Mouse (Mus musculus) midbrain, embryonic 10.5 days (tissue): ENCODE data around the gene Trappc13. TPM values are rescaled to one million over a fixed set of nuclear protein-coding genes. Genes with fewer than 3 reads are reported as not detected.

Source experiments
- DNase-seq: peaks from one replicate; pipeline ENCODE4 v3.0.0-alpha.2; 2017; ENCODE audit warnings: low spot score
- H3K27ac ChIP-seq: fragments of 300-500 bp; sonication (generic); replicated peaks from 2 replicates; pipeline ENCODE4 v1.5.1; 2016; ENCODE audit warnings: mild to moderate bottlenecking
- H3K27me3 ChIP-seq: fragments of 300-500 bp; sonication (generic); 2 replicates; pipeline ENCODE4 v1.6.1; 2016; ENCODE audit warnings: low read depth, mild to moderate bottlenecking; ENCODE audit not compliant: poor library complexity, severe bottlenecking
- H3K36me3 ChIP-seq: fragments of 300-500 bp; sonication (generic); 2 replicates; pipeline ENCODE4 v1.6.1; 2016; ENCODE audit warnings: mild to moderate bottlenecking, moderate library complexity
- H3K4me1 ChIP-seq: fragments of 300-500 bp; sonication (generic); 2 replicates; pipeline ENCODE4 v1.6.1; 2016
- H3K4me3 ChIP-seq: fragments of 300-500 bp; sonication (generic); 2 replicates; pipeline ENCODE4 v1.5.1; 2016; ENCODE audit warnings: mild to moderate bottlenecking, moderate library complexity
- H3K9me3 ChIP-seq: fragments of 300-500 bp; sonication (generic); replicated peaks from 2 replicates; pipeline ENCODE4 v1.6.1; 2016; ENCODE audit warnings: mild to moderate bottlenecking
- WGBS: fragments of 180-500 bp; shearing (Covaris S2); methylation state at CpG from one replicate; pipeline ENCODE4 v1.1.7; 2016; 5-methylcytosine and 5-hydroxymethylcytosine counted together
- polyA plus RNA-seq: library from polyadenylated mRNA; unstranded; fragments of >200 nt; fragmentation: Nextera tagmentation; extraction: Ambion mirVana; gene quantifications from 2 replicates; pipeline ENCODE4 v1.2.1, GENCODE M21; 2016

Trappc13 gene
- polyA plus RNA-seq, 1 experiment from 2014 or later: 87.7 TPM

GRCm38 (mm10) chr13:104145646-104146045 lies 32.6 kb downstream of the Trappc13 start:
- Histone ChIP-seq H3K27ac (no peak overlapping the region), H3K9me3 (no peaks in the 10 kb centered on the region), H3K4me1 (no peaks in the 10 kb centered on the region), H3K27me3 (no peaks in the 10 kb centered on the region), H3K36me3 (peaks cover 96% of the 10 kb centered on the region), H3K4me3 (no peak overlapping the region)
- DNase-seq: no peak
- WGBS: 97% methylated on average over 3 of the region's 3 CpGs

DNA sequence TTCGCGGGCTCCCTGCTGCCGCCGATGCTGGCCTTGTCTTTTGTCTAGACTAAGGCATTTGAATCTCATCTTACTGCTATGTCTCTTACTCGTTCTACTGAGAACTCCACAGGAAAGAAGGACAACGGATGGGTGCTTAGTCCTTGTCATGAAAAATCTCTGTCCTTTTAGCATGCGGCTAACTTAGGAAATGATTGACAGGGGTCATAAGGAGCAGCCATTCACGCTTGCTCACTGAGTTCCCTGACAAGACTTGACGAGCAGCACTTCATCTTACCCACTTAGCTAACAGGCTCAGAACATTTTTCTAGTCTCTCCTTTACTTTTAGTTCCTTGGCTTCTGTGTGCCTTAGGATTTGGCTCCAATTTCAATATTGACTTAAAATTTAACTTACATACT lies 33.4 kb downstream of the Trappc13 start:
- H3K4me1 ChIP-seq: no peaks in the 10 kb centered on the region
- H3K27me3 ChIP-seq: no peaks in the 10 kb centered on the region
- peaks cover 98% of the 10 kb centered on the region for H3K36me3 ChIP-seq
- H3K4me3 ChIP-seq: no peak overlapping the region
- H3K27ac ChIP-seq: no peak overlapping the region
- WGBS: 83% methylated on average over 9 of the region's 9 CpGs
- H3K9me3 ChIP-seq: no peaks in the 10 kb centered on the region
- no peak for DNase-seq

DNA sequence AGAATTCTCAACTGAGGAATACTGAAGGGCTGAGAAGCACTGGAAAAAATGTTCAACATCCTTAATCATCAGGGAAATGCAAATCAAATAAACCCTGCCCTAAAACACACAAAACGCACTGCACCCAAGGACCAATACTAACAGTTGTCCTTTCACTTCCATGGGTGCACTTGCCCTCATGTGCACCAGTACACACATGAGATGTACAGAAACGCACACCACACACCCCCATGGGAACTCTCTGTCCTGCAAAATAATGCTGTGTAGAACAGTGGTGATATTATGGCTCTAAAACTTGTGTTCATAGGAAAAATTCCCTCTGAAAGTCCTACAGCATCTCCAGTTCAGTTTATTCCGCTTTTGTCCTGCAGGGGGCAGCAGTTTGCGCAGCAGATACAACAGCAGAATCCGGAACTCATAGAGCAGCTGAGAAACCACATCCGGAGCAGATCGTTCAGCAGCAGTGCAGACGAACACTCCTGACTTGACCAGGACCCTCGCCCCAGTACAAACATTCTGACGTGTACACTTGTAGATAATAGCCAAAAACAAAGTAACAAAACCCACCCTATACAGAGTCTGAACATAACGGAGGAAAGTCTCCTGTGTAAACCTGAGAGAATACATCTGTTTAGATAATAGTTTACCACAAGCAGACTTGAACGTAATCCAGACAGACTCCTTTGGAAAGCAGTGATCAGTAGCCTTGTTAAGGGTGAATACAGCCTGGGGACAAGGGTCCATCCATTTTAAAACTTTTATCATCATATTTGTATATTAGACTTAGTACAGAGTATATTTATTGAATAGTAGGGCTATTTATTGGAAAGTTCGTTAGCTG lies 38.7 kb downstream of the Trappc13 start:
- WGBS: 51% methylated on average over 13 of the region's 13 CpGs
- Histone ChIP-seq H3K4me1 (no peaks in the 10 kb centered on the region; the same call in 1 of the 2 replicates), H3K4me3 (no peak overlapping the region), H3K27ac (no peak overlapping the region), H3K36me3 (peaks cover 80% of the 10 kb centered on the region), H3K9me3 (no peaks in the 10 kb centered on the region), H3K27me3 (no peaks in the 10 kb centered on the region)
- peak; percentile 66 for DNase-seq

DNA sequence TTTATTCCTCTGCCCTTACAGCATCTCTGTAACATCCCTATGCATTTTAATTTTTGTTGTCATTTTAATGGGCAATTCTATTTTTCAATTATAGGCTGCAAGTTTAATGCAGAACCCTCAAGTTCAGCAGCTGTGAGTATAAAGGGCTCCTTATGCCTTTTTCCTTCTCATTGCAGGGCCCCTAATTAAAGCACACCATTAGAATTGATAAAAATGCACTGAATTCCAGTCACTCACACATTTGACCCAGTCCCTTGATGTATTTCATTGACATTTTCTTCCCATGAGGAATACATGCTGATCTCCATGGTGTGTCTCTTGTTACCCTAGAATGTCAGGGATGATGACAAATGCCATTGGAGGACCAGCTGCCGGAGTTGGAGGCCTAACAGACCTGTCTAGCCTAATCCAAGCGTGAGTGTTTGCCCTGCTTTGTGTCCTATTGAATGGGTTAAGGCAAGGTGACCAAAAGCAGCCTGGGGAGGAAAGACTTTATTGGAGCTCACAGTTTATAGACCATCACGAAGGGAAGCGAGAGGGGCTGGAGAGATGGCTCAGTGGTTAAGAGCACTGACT lies 43.7 kb downstream of the Trappc13 start:
- Histone ChIP-seq H3K27ac (no peak overlapping the region), H3K9me3 (no peaks in the 10 kb centered on the region), H3K27me3 (no peaks in the 10 kb centered on the region), H3K4me3 (no peak overlapping the region), H3K36me3 (peaks cover 48% of the 10 kb centered on the region), H3K4me1 (no peaks in the 10 kb centered on the region; the same call in 1 of the 2 replicates)
- DNase-seq: no peak
- 85% methylated on average over 4 of the region's 4 CpGs for WGBS

GRCm38 (mm10) chr13:104132561-104132960 lies 45.7 kb downstream of the Trappc13 start:
- H3K4me3 ChIP-seq: no peak overlapping the region
- H3K27ac ChIP-seq: no peak overlapping the region
- H3K27me3 ChIP-seq: no peaks in the 10 kb centered on the region
- no peak for DNase-seq
- H3K9me3 ChIP-seq: no peaks in the 10 kb centered on the region
- WGBS: 93% methylated on average over 2 of the region's 2 CpGs
- no peaks in the 10 kb centered on the region; the same call in 1 of the 2 replicates for H3K4me1 ChIP-seq
- H3K36me3 ChIP-seq: peaks cover 43% of the 10 kb centered on the region

DNA sequence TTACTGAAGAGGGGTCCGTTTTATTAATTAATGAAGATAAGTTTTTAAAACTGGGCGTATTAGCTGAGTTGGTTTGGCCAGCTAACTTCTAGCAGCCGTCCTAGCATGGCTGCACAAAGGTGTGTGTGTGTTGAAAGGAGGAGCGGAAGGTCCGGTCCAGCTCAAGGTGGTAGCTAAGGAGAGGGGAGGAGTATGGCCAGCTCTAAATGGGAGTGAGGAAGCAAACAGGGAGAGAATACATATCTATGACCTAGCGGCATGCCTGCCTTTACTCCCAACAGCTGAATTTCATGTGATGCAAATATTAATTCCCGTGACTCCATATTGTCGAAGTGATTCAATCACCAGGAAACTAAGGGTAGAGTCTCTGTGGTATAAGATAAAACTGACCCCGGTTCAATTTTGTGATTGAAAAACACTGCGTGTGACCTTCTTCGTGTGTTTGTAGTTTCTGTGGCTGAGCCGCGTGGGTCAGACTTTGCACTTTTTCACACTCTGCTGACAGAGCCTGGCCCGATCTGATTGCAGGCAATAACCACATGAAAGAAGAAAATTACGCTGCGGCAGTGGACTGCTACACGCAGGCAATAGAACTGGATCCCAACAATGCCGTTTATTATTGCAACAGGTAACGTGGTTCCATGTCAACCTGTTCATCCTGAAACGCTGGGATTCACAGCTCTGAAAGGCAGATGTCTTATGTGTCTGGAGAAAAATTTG lies 54.4 kb downstream of the Trappc13 start:
- H3K9me3 ChIP-seq: no peaks in the 10 kb centered on the region
- DNase-seq: no peak
- no peak overlapping the region for H3K27ac ChIP-seq
- H3K4me1 ChIP-seq: peaks cover 6% of the 10 kb centered on the region; the same call in 1 of the 2 replicates
- H3K27me3 ChIP-seq: no peaks in the 10 kb centered on the region
- H3K4me3 ChIP-seq: no peak overlapping the region
- peaks cover 38% of the 10 kb centered on the region for H3K36me3 ChIP-seq
- 96% methylated on average over 20 of the region's 20 CpGs for WGBS

DNA sequence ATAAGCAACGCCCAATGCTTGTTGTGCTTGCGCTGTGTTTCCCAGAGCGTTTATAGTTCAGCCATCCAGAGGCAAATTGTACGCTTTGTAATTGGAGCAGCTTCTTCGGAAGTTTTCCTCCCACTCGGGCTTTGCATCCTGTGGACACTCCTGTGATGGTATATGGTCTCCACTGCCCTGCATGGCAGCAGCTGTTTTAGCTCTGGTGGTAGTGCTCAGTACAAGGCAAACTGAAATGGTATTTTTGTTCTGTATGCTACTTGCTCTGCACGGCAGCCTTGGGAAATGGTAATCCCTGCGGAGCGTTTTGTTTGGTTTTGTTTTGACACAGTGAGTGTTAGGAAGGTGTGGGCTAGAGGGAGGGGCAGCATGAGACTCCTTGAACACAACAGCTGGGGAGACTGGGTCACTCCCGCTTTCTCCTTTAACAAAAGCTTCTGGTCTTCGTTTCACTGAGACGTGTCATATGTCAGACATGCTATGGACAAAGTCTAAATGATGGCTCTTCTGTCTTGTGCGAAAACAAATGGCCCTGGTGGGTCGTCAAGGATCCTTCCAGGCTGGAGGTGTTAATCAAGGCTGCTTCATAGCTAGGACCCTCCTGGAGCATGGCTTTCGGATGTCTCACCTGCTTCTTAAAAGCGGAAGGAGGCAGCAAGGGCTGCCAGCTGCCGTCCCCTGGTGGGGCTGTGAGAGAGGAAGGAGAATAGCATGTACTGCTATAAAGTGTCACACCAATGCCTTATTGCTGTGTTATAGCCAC lies 56.0 kb downstream of the Trappc13 start:
- H3K36me3 ChIP-seq: peaks cover 50% of the 10 kb centered on the region
- no peak overlapping the region for H3K27ac ChIP-seq
- no peak for DNase-seq
- no peaks in the 10 kb centered on the region for H3K9me3 ChIP-seq
- H3K4me3 ChIP-seq: no peak overlapping the region
- 78% methylated on average over 17 of the region's 17 CpGs for WGBS
- no peaks in the 10 kb centered on the region for H3K27me3 ChIP-seq
- peaks cover 6% of the 10 kb centered on the region; the same call in 1 of the 2 replicates for H3K4me1 ChIP-seq

GRCm38 (mm10) chr13:104114827-104115226 lies 63.4 kb downstream of the Trappc13 start:
- Histone ChIP-seq H3K27ac (no peak overlapping the region), H3K9me3 (no peaks in the 10 kb centered on the region), H3K27me3 (no peaks in the 10 kb centered on the region), H3K36me3 (peaks cover 45% of the 10 kb centered on the region), H3K4me1 (peaks cover 26% of the 10 kb centered on the region), H3K4me3 (no peak overlapping the region)
- no peak for DNase-seq
- 93% methylated on average over 2 of the region's 2 CpGs for WGBS

DNA sequence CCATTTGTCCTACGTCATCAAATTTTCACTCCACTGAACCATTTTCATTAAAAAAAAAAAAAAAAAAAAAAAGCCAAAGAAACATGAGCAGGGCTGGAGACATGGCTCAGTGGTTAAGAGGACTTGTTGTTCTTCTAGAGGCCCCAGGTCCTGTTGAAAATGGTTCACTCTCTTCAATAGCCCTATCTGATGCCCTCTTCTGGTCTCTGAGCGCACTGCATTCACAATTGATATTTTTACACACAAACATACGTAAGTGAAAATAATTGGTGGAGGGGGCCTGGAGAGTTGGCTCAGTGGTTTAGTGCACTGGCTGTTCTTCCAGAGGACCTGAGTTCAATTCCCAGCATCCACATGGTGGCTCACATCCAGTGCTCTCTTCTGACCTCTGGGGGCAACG lies 64.5 kb downstream of the Trappc13 start:
- no peak overlapping the region for H3K4me3 ChIP-seq
- no peak for DNase-seq
- H3K27ac ChIP-seq: no peak overlapping the region
- 91% methylated on average over 4 of the region's 4 CpGs for WGBS
- no peaks in the 10 kb centered on the region for H3K9me3 ChIP-seq
- no peaks in the 10 kb centered on the region for H3K27me3 ChIP-seq
- peaks cover 33% of the 10 kb centered on the region for H3K4me1 ChIP-seq
- peaks cover 38% of the 10 kb centered on the region for H3K36me3 ChIP-seq

DNA sequence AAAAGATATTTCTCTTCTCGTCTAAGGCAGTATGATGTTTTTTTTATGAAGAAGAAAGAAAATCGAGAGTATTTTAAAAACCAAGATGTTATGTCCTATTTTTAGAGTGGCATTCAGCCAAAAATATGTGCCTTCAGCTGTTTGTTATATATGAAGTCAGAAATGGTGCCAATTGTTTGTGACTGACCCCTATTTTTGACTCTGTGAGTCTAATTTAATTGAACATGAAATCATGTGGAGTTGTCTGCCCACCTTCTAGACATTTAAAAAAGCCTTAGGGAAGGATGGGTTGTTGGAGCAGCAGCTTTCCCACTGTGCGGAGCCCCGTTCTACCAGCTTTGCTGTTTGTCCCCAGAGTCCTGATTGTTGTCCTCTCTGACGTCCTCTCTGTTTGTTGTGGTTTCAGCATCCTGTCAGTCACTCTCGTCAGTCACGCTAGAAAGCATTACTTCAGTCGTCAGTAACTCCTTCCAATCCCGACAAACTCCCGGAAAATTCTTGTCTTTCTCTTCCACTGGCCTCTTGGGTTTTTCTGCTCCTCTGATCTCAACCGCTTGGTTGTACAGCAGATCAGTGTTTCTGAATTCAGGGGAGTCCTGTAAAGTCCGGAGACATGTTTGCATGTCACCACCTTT lies 65.9 kb downstream of the Trappc13 start:
- Histone ChIP-seq H3K9me3 (no peaks in the 10 kb centered on the region), H3K27me3 (no peaks in the 10 kb centered on the region), H3K36me3 (peaks cover 27% of the 10 kb centered on the region), H3K4me3 (no peak overlapping the region), H3K27ac (no peak overlapping the region), H3K4me1 (peaks cover 39% of the 10 kb centered on the region)
- DNase-seq: no peak
- 38% methylated on average over 12 of the region's 12 CpGs for WGBS

GRCm38 (mm10) chr13:104110526-104110925 lies 67.7 kb downstream of the Trappc13 start:
- Histone ChIP-seq H3K27me3 (no peaks in the 10 kb centered on the region), H3K36me3 (peaks cover 13% of the 10 kb centered on the region), H3K4me3 (peak overlapping the region; percentile 88), H3K4me1 (peaks cover 39% of the 10 kb centered on the region), H3K27ac (peak overlapping the region; percentile 85; the same call in 1 of the 2 replicates), H3K9me3 (no peaks in the 10 kb centered on the region)
- no peak for DNase-seq
- 46% methylated on average over 7 of the region's 7 CpGs for WGBS
